Mouse (Mus musculus) colon, adult 2 months (tissue): ENCODE results near the gene Kif3c. TPM values are rescaled to one million over a fixed set of nuclear protein-coding genes. Genes with fewer than 3 reads are reported as not detected.

Experiments
- polyA plus RNA-seq: library from polyadenylated mRNA; depleted of rRNA; stranded (reverse); fragments of >200 nt; gene quantifications from 2 replicates; pipeline ENCODE4 v1.2.3, GENCODE M21; 2012; rRNA removed

Gene Kif3c
- polyA plus RNA-seq: 2.2 and 2.7 TPM in 2 replicates

DNA sequence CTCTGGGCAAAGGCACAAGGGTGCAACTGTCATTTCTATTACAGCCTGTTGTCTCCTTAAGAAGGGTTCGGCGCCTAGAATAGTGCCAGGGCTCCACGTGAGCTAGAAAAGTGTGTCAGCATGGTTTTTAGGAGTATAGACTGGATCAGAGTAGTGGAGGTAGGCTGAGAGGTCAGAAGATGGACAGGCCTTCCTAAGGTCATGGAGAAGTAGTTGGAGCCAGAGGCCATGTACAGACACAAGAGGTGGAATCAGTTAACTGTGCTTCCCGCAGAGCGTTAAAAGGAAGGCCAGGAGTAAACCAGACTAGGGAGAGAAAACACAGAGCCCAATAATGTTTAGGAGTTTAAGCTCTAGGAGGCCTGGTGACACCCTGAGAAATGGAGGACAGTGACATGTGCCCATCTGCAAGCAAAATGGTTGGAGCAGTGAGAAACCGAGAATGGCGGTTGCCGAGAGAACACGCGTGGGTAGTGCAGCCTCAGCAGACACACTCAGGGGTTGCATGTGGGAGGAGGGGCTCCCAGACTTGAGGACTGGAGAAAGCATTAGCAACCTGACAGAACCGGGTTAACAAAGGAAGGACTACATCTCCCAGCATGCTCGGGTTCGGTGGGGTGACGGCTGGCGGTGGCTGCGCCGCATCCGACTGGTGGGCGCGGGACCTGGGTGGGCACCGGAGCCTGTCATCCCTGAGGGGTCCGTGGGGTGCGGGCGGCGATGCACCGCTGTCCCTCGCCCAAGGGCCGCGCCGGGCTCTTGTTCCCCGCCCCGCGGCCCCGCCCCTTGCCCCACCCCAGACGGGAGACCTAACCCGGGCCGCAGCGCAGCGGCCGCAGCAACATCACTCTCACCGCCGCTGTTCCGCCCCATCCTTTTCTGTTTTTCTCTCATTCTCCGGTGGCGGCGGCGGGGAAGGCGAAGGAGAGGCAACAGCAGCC lies at the start of gene Kif3c:
Gene Kif3c (plus strand): TSS at position 625 of the 941 bp plus-strand sequence.

DNA sequence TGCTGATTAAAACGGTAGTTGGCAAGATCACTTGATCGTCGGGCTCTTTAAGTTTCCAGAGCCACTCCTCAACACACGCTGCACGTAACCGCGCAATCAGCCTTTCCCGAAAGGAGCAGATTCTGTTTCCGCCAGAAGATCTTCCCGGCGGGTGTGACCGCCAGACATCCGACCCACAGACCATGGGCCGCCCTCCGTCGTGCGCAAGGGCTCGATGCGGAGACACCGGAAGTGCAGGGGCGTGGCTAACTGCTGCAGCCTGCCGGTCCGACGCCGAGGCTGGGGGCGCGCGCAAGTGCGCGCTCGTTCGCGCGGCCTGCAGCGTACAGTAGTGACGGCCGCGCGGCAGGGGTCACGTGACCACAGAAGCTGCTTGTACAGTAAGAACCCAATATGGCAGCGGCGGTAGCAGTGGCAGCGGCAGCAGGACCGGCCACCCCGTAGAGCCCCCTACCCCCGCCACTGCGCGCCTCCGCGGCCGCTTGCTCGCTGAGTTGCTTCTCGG lies 61.6 kb downstream of the Kif3c start, which contains the start of gene Asxl2:
Gene Asxl2 (plus strand): TSS at position 328 of the 505 bp plus-strand sequence.

Other genes with a start within 250 kb of the Kif3c start
- gene Rab10, start 55.2 kb upstream of the Kif3c start, polyA plus RNA-seq: 31.3 and 39.3 TPM in 2 replicates
- gene Asxl2, start 61.7 kb downstream of the Kif3c start, polyA plus RNA-seq: 6.4 and 7.5 TPM in 2 replicates
- 12.4 and 15.0 TPM in 2 replicates for gene Dtnb, start 207.2 kb downstream of the Kif3c start, polyA plus RNA-seq